In the genomic region with DNA sequence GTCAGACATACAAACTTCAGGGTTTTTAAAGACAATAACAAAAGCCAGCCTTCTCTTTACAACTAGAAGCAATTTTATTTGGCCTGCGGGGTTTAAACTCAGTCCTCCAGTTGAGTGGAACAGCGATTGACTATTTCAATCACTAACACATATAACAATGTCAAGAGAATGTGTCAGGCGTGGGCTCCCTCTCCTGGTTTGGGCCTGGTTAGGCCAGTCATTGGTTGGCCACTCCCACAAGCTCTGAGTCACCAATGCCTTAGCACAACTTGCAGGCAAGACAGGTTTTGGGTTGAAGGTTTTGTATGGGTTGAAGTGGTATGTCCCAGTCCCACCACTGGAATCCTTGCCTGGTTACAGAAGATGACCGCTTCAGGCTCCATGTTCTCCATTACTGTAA, we compare ENCODE assay signal across 9 mouse cellular contexts. TPM values are rescaled to one million over a fixed set of nuclear protein-coding genes. Genes with fewer than 3 reads are reported as not detected.
DNase-seq lines count a peak whose midpoint lies in the region; ATAC-seq and TF ChIP-seq lines count a peak whose summit lies in the region.
"Had no signal": no experiment of that assay in that cellular context is flagged by ENCODE, and none has a peak within 500 bp of the region (broad histone marks: within the 10 kb centered on the region; RNA-seq: fewer than 3 reads in every experiment).

No protein-coding gene starts in this region.

- no peaks in the 10 kb centered on the region for H3K4me1 ChIP-seq in thymus, adult 2 months (replicated peaks; ENCODE audit: control insufficient read depth, insufficient read depth, low read length)
- no peaks in the 10 kb centered on the region for H3K4me1 ChIP-seq in midbrain, embryonic 11.5 days (ENCODE audit: control insufficient read depth, insufficient read depth, low read length)
- H3K4me1 ChIP-seq: hindbrain, embryonic 15.5 days had no signal

- 68% methylated on average over 4 of the region's 4 CpGs for WGBS in thymus, adult 2 months
- WGBS in midbrain, embryonic 11.5 days, result 83% methylated on average over 4 of the region's 4 CpGs

- no peak overlapping the region for H3K4me2 ChIP-seq in midbrain, embryonic 11.5 days
- H3K4me2 ChIP-seq: hindbrain, embryonic 15.5 days had no signal

- ATAC-seq in erythroblast, adult 5-6 weeks (replicated peaks; ENCODE audit: low FRiP score, poor library complexity, severe bottlenecking), result 0 out of 2 replicates have a peak, but pooled peaks have one; percentile 52
- no peak for ATAC-seq in midbrain, embryonic 11.5 days (ENCODE audit: low FRiP score)

- no peak overlapping the region for H3K27ac ChIP-seq in thymus, adult 2 months (ENCODE audit: control insufficient read depth, insufficient read depth, low read length)
- H3K27ac ChIP-seq in midbrain, embryonic 11.5 days (ENCODE audit: low read depth, low read length), result no peak overlapping the region
- H3K27ac ChIP-seq: hindbrain, embryonic 15.5 days had no signal

- TF ChIP-seq CTCF in thymus, adult 2 months (IDR thresholded peaks at IDR 0.05; ENCODE audit: borderline replicate concordance, control insufficient read depth, extremely low read depth, insufficient read depth, low read length, poor library complexity), result no peak

- no peaks in the 10 kb centered on the region; the same call in 1 of the 2 replicates for H3K9me3 ChIP-seq in midbrain, embryonic 11.5 days (ENCODE audit: control insufficient read depth, low read length)
- H3K9me3 ChIP-seq: hindbrain, embryonic 15.5 days had no signal

- DNase-seq in cerebellum, adult 11-12 months, result peak; percentile 8
- DNase-seq in cerebellum, adult 8-10 months, result no peak
- peak; percentile 12 for DNase-seq in thymus, postnatal 4 days
- no peak for DNase-seq in thymus, adult 2 months
- peak; percentile 45 to 63 for DNase-seq in lung, adult 18-20 months
- DNase-seq in left cerebral cortex, adult 11 months (ENCODE audit: low spot score), result no peak
- no peak for DNase-seq in midbrain, embryonic 11.5 days (ENCODE audit: low spot score, missing footprints)

- no peak for TF ChIP-seq POLR2A in thymus, adult 2 months (IDR thresholded peaks at IDR 0.05; ENCODE audit: control insufficient read depth, extremely low read depth, insufficient read depth, low read length, poor library complexity)

- H3K9ac ChIP-seq in midbrain, embryonic 11.5 days (ENCODE audit: low read length), result no peak overlapping the region
- H3K9ac ChIP-seq: hindbrain, embryonic 15.5 days had no signal

- H3K4me3 ChIP-seq in thymus, adult 2 months (ENCODE audit: control insufficient read depth, insufficient read depth, low read length), result no peak overlapping the region
- H3K4me3 ChIP-seq in midbrain, embryonic 11.5 days (ENCODE audit: low read depth, low read length), result no peak overlapping the region
- H3K4me3 ChIP-seq: hindbrain, embryonic 15.5 days had no signal

- H3K27me3 ChIP-seq in thymus, adult 2 months (ENCODE audit: control insufficient read depth, insufficient read depth, low read length), result no peaks in the 10 kb centered on the region; the same call in 1 of the 2 replicates
- H3K27me3 ChIP-seq in midbrain, embryonic 11.5 days (ENCODE audit: control insufficient read depth, insufficient read depth, low read length), result no peaks in the 10 kb centered on the region
- H3K27me3 ChIP-seq: hindbrain, embryonic 15.5 days had no signal

- no peaks in the 10 kb centered on the region for H3K36me3 ChIP-seq in thymus, adult 2 months (ENCODE audit: control insufficient read depth, insufficient read depth, low read length)
- H3K36me3 ChIP-seq in midbrain, embryonic 11.5 days (ENCODE audit: control insufficient read depth, insufficient read depth, low read length), result no peaks in the 10 kb centered on the region
- H3K36me3 ChIP-seq: hindbrain, embryonic 15.5 days had no signal

RNA-seq across cellular contexts. Expression of gene Ramac, which starts 18.6 kb away (rescaled TPM):
- 11.4 and 13.5 TPM in 2 replicates for polyA plus RNA-seq in thymus, adult 2 months (2012; rRNA removed)
- 66.9 and 73.1 TPM in 2 replicates for total RNA-seq in erythroblast, adult 5-6 weeks (2015; ENCODE audit: low replicate concordance)
- 76.3 and 79.9 TPM in 2 replicates for total RNA-seq in erythroblast, adult 5-6 weeks (2017; ENCODE audit: low replicate concordance)
- polyA plus RNA-seq in midbrain, embryonic 11.5 days (2014; fragmentation: Nextera tagmentation; extraction: Ambion mirVana), result 147 and 160 TPM in 2 replicates

RNA-seq across cellular contexts. Expression of gene Homer2, which starts 36.8 kb away (rescaled TPM):
- polyA plus RNA-seq in thymus, adult 2 months (2012; rRNA removed), result 1.2 and 2.4 TPM in 2 replicates
- total RNA-seq in erythroblast, adult 5-6 weeks (2015; ENCODE audit: low replicate concordance), result not detected in 2 replicates
- total RNA-seq in erythroblast, adult 5-6 weeks (2017; ENCODE audit: low replicate concordance), result 0.56 TPM in 1 of 2 replicates, not detected in the other
- 19.6 and 22.4 TPM in 2 replicates for polyA plus RNA-seq in midbrain, embryonic 11.5 days (2014; fragmentation: Nextera tagmentation; extraction: Ambion mirVana)

RNA-seq across cellular contexts. Expression of gene 3110040N11Rik, which starts 45.1 kb away (rescaled TPM):
- 32.7 and 39.6 TPM in 2 replicates for polyA plus RNA-seq in thymus, adult 2 months (2012; rRNA removed)
- total RNA-seq in erythroblast, adult 5-6 weeks (2015; ENCODE audit: low replicate concordance), result 29.3 TPM in 1 of 2 replicates, not detected in the other
- total RNA-seq in erythroblast, adult 5-6 weeks (2017; ENCODE audit: low replicate concordance), result 0.51 and 28.7 TPM in 2 replicates
- polyA plus RNA-seq in midbrain, embryonic 11.5 days (2014; fragmentation: Nextera tagmentation; extraction: Ambion mirVana), result 46.3 and 51.2 TPM in 2 replicates

Comparison
In these comparisons a context has a peak if more than half of its experiments do, and no peak if none do; other contexts are left out.
1. DNase-seq: peak in cerebellum, adult 11-12 months (single experiment), thymus, postnatal 4 days (single experiment) and lung, adult 18-20 months (2 of 2); none in cerebellum, adult 8-10 months (single experiment), thymus, adult 2 months (single experiment), left cerebral cortex, adult 11 months (single experiment) and midbrain, embryonic 11.5 days (single experiment).
2. RNA of gene Ramac, which starts 18.6 kb away (polyA plus RNA-seq): 147 to 160 TPM in midbrain, embryonic 11.5 days; 11.4 to 13.5 TPM in thymus, adult 2 months; every median in the first group is over 10 times any median in the second.